Mouse (Mus musculus) cortical plate, adult 2 months (tissue): Measurements from ENCODE around the gene Arhgap32. TPM values are rescaled to one million over a fixed set of nuclear protein-coding genes. Genes with fewer than 3 reads are reported as not detected.
A peak's percentile ranks its signal among the peaks of the same experiment; 100 is the strongest.

Source experiments
- H3K27ac ChIP-seq: fragments of 200-500 bp; 2 replicates; pipeline ENCODE4 v1.5.1; 2012; ENCODE audit warnings: low read length, control low read depth, inconsistent platforms; ENCODE audit not compliant: insufficient read depth
- H3K4me1 ChIP-seq: fragments of 200-500 bp; 2 replicates; pipeline ENCODE4 v1.6.1; 2011; ENCODE audit warnings: low read length; ENCODE audit not compliant: control insufficient read depth, insufficient read depth
- H3K4me3 ChIP-seq: fragments of 200-500 bp; 2 replicates; pipeline ENCODE4 v1.5.1; 2011; ENCODE audit warnings: mild to moderate bottlenecking, low read length, control low read depth; ENCODE audit not compliant: insufficient read depth
- CTCF ChIP-seq: fragments of 200-500 bp; IDR thresholded peaks from 2 replicates; pipeline ENCODE4 v1.5.1; 2011; ENCODE audit warnings: mild to moderate bottlenecking, control low read depth, low read length; ENCODE audit not compliant: insufficient read depth; ENCODE audit errors: extremely low read depth
- POLR2A ChIP-seq: fragments of 200-500 bp; IDR thresholded peaks from 2 replicates; pipeline ENCODE4 v1.6.1; 2011; ENCODE audit warnings: mild to moderate bottlenecking, low read length, control low read depth; ENCODE audit not compliant: insufficient read depth; ENCODE audit errors: extremely low read depth
- polyA plus RNA-seq: library from polyadenylated mRNA; depleted of rRNA; stranded (reverse); fragments of >200 nt; gene quantifications from 2 replicates; pipeline ENCODE4 v1.2.3, GENCODE M21; 2012

The Arhgap32 gene
- polyA plus RNA-seq, 1 experiment: 62.2 TPM

- TF ChIP-seq POLR2A (no peak), CTCF (no peak)
- no peak overlapping the region for H3K27ac ChIP-seq
- H3K4me1 ChIP-seq: no peaks in the 10 kb centered on the region
- H3K4me3 ChIP-seq: no peak overlapping the region
Observed at GRCm38 (mm10) chr9:32170713-32171112, 54.8 kb downstream of the Arhgap32 start.

GRCm38 (mm10) chr9:32176612-32177011 lies 60.7 kb downstream of the Arhgap32 start:
- TF ChIP-seq POLR2A (no peak), CTCF (no peak)
- no peaks in the 10 kb centered on the region; the same call in 1 of the 2 replicates for H3K4me1 ChIP-seq
- no peak overlapping the region for H3K4me3 ChIP-seq
- no peak overlapping the region for H3K27ac ChIP-seq

GRCm38 (mm10) chr9:32181170-32181569 lies 65.2 kb downstream of the Arhgap32 start:
- no peak overlapping the region for H3K4me3 ChIP-seq
- TF ChIP-seq POLR2A (no peak), CTCF (no peak)
- no peaks in the 10 kb centered on the region; the same call in 1 of the 2 replicates for H3K4me1 ChIP-seq
- no peak overlapping the region for H3K27ac ChIP-seq

GRCm38 (mm10) chr9:32186489-32186888 lies 70.6 kb downstream of the Arhgap32 start:
- TF ChIP-seq CTCF (0 out of 2 replicates have a peak, but pooled peaks have one; percentile 31), POLR2A (no peak)
- peaks cover 2% of the 10 kb centered on the region for H3K4me1 ChIP-seq
- no peak overlapping the region for H3K27ac ChIP-seq
- no peak overlapping the region for H3K4me3 ChIP-seq

- Histone ChIP-seq H3K27ac (no peak overlapping the region), H3K4me1 (peaks cover 2% of the 10 kb centered on the region), H3K4me3 (no peak overlapping the region)
- TF ChIP-seq CTCF (no peak), POLR2A (no peak)
Observed at GRCm38 (mm10) chr9:32192295-32193073, 76.5 kb downstream of the Arhgap32 start.

- no peak for TF ChIP-seq CTCF
- TF ChIP-seq POLR2A: no peak
- Histone ChIP-seq H3K27ac (no peak overlapping the region), H3K4me3 (no peak overlapping the region), H3K4me1 (peaks cover 2% of the 10 kb centered on the region)
Observed at GRCm38 (mm10) chr9:32204450-32204990, 88.6 kb downstream of the Arhgap32 start.

- Histone ChIP-seq H3K4me3 (peak overlapping the region; percentile 22; the same call in 1 of the 2 replicates), H3K4me1 (peaks cover 2% of the 10 kb centered on the region), H3K27ac (no peak overlapping the region)
- TF ChIP-seq POLR2A (peak; percentile 41; the same call in 1 of the 2 replicates), CTCF (no peak)
Observed at GRCm38 (mm10) chr9:32207133-32207532, 91.2 kb downstream of the Arhgap32 start.

- H3K4me3 ChIP-seq: peak overlapping the region; percentile 14; the same call in 1 of the 2 replicates
- H3K4me1 ChIP-seq: peaks cover 2% of the 10 kb centered on the region
- no peak overlapping the region for H3K27ac ChIP-seq
- TF ChIP-seq CTCF (no peak), POLR2A (no peak)
Observed at GRCm38 (mm10) chr9:32208071-32208470, 92.1 kb downstream of the Arhgap32 start.

GRCm38 (mm10) chr9:32216820-32217567 lies 101.1 kb downstream of the Arhgap32 start:
- no peak overlapping the region for H3K4me3 ChIP-seq
- peaks cover 12% of the 10 kb centered on the region; the same call in 1 of the 2 replicates for H3K4me1 ChIP-seq
- TF ChIP-seq POLR2A (no peak), CTCF (no peak)
- H3K27ac ChIP-seq: peak overlapping the region; percentile 26

GRCm38 (mm10) chr9:32219400-32219799 lies 103.5 kb downstream of the Arhgap32 start:
- H3K4me3 ChIP-seq: no peak overlapping the region

More at GRCm38 (mm10) chr9:32219400-32219799, 103.5 kb downstream of the Arhgap32 start:
- no peak for TF ChIP-seq CTCF
- no peak for TF ChIP-seq POLR2A
- Histone ChIP-seq H3K27ac (no peak overlapping the region), H3K4me1 (peaks cover 17% of the 10 kb centered on the region; the same call in 1 of the 2 replicates)
